Mouse (Mus musculus): ENCODE data around the gene Lypd8.
A peak's percentile ranks its signal among the peaks of the same experiment; 100 is the strongest.

The Lypd8 gene

DNA sequence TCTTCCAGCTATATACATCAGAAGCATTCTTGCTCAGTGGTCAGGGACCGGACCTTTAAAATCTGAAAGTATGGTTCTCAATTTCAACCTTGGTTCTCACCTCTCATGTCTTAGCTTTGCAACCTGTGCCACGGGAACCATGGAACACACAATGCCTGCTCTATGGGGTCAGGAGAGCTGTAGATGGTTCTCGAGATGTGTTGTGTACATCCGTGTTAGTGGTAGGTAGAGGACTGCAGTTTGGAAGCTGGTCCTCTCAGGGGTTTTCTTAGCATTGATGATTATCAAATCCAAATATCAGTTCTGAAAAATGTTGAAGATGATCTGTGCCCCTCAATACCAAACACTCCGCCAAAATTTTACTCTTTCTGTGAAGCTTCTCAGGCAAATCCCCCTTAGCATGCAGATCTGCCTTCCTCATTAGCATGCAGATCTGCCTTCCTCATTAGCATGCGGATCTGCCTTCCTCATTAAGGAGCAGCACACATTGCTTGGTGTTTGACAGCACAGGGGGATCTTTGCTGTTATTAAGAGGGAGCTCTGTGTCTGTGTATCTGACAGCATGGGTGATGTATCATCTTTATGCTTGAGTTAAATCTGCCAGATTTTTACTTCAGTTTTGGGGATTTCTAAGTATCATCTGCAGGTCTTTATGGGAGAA is 21.3 kb downstream of the Lypd8 start:
- DNase-seq (ENCODE audit: low spot score in 2 of 2): no peak

DNA sequence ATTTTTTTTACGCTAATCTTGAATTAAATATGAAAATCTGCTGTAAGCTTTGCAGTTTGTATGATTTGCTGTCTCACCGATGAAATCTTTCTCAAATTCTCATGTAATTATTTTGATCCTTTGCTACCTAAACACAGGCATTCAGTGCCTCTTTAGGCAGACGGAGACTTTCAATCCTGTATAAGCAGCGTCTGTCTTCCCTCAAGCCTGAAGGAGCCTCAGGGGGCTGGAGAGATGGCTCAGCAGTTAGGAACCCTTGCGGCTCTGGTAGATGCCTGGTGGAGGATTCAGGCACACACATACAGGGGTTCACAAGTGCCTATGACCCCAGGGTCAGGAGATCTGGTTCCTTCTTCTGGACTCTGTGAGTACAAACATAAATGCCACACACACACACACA is 21.8 kb downstream of the Lypd8 start:
- no peak for DNase-seq (ENCODE audit: low spot score in 2 of 2)

DNA sequence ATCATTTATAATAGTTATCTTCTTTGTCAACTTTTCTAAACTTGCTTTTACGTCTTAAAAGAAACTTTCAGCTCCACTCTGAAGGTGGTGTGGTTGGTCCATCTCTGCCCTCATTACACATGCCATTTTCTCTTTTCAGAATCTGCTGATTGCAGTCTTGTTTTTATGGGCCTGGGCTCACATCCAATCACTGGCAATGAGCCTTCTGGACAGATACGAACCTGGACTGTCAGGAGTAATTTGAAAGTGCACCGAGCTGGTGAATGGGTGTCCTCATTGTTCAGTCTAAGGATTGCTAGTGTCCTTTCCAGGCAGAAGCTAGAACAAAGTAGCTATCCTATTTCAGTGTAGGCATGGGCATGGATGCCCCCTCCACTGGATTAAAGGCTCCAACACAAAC is 29.2 kb downstream of the Lypd8 start:
- DNase-seq (ENCODE audit: low spot score in 2 of 2): peak in 1 of 2 experiments; percentile 14

DNA sequence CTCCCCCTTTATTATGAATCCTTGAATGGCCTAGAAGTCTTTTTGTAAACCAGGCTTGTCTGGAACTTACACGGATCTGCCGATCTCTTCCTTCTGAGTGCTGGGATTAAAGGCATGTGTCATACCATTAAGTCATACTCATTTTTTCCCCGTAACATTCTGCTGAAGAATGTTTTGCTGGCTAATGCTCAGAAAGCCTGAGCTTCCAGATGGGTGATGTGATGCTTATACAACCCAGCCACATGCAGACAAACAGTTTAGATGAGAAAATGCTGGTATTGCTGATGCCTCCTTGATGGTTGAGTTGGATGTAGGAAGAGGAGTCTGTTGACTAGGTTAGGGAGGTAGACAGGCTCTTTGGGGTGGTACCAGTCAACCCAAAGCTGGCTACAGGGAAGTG is 39.5 kb downstream of the Lypd8 start:
- DNase-seq (ENCODE audit: low spot score in 2 of 2): no peak

DNA sequence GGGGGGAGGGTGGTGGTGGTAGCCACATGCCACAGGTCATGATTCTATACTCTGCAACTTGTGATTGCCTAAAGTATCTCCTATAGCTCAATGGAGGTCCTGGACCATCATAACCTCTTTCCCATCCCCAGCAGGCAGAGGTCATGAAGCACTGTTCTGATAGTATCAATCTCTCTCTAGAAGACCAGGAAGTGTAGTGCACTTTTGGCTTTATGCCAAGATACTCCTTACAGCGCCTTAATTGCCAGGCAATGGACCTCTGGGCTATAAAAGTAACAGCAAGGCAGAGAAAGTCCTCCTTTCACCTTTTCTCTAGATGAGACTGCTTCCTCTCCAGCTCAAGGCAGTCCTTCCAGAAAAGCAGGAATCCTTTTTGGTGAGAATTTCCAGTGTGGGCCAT is 42.0 kb downstream of the Lypd8 start, which contains the start of gene 1810065E05Rik:
Gene 1810065E05Rik, plus strand, starts transcription at position 297 of the 400 bp plus-strand sequence.
- no peak for DNase-seq (ENCODE audit: low spot score in 2 of 2)

DNA sequence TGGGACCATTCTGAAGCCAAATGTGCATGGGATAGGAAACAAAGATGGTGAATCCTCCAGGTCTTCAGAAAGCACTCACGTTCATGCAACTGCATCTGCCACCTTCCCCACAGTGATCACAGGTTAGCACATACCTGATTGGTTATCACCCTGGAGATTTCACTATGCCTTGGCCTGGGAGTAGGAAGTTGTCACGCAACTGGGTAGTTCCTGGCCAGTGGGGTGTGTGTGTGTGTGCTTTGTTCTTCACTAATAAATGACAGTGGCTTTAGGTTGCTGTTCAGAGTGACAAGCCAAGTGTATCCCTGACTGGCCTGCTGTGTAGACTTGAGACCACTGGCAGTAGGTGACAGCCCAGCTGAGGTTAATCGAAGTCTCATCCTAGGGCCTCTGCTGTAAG is 53.4 kb downstream of the Lypd8 start, which contains the start of gene Gm12253:
Gene Gm12253, plus strand, starts transcription at position 301 of the 400 bp plus-strand sequence.
- no peak for DNase-seq (ENCODE audit: low spot score in 2 of 2)

DNA sequence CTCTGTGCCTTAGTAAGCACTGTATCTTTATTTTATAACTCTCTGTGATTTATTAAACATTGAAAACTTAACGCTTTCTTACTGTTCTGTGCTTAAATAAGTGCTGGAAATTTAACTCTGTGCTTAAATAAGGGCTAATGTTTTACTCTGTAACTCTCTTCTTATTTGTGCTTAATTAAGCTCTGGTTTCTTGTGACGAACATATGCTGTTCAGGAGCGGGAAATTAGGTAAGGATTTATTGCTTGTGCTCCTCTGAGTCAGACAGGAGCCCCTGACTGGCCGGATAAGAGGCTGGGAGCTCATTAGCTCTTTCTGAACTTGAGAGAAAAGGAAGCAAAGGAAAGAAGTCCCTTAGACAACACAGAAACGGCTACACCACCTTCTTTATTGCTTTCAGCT is 59.0 kb downstream of the Lypd8 start:
- no peak for DNase-seq (ENCODE audit: low spot score in 2 of 2)

All from urinary bladder, postnatal 36 days (tissue).